Mouse (Mus musculus): ENCODE results near the gene Spata2l.
"Not testable (repeated sequence)": the region's sequence is repeated elsewhere in the genome, so short reads cannot be mapped to it uniquely, and the experiment has no call there.

The Spata2l gene

DNA sequence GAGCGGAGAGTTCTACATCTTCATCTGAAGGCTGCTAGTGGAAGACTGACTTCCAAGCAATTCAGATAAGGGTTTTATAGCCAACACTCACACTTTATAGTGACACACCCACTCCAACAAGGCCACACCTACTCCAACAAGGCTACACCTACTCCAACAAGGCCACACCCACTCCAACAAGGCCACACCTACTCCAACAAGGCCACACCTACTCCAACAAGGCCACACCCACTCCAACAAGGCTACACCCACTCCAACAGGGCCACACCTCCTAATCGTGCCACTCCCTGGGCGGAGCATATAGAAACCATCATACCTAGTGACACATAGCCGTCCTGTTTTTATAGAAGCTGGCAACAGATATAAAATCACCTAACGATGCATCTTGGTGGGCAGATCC lies 39.0 kb downstream of the Spata2l start:
- not testable (repeated sequence) for DNase-seq (ENCODE audit: low spot score)

DNA sequence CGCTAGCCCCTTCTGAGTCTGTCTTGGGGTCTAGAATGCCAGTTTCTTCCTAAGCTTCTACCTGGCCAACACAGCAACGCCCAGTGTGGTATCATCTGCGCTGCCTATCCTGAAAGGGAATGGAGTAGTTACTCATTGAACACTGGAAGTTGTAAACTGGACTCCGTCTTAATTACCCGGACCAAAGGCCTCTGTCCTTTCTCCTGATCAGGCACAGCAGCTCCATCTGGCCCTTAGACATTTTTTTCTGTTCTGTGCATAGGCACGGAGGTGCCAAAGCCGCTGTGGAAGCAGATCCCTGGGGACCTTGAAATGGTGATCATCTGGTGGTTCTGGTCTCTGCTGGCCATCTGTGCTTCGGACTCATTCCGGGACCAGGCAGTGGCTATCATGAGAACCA lies 42.3 kb downstream of the Spata2l start:
- no peak for DNase-seq (ENCODE audit: low spot score)

DNA sequence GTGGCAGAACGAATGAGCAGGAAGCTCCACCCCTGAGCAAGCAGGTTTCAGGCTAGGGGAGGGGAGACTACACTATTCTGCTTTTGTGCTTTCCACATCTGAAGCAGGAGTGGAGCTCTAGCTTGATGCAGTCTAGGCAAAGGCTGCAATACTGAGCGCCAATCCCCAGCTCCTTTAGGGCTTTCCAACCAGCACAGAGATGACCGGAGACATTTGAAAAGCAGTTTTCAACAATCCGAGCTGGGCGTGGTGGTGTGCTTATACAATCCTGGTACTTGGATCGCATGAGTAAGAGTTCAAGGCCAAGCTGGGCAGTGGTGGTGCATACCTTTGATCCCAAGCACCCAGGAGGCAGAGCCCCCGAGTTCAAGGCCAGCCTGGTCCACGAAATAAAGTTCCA lies 44.1 kb downstream of the Spata2l start:
- no peak for DNase-seq (ENCODE audit: low spot score)

DNA sequence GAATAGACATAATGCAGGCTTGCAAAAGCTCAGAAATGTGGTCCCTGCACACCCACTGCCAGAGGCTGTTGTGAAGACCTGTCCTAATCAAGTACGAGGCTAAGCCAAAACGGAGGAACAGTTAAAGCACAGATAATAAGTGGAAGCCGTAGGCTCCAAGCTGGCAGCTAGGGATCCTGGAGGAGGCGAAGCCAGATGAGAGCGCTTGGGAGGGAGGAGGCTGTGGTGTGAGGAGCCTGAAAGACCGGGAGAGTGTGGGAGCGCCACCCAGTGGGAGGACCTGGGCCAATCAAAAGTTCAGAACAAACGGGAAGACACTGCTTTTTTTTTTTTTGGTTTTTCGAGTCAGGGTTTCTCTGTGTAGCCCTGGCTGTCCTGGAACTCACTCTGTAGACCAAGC lies 45.4 kb downstream of the Spata2l start:
- peak; percentile 81 for DNase-seq (ENCODE audit: low spot score)

DNA sequence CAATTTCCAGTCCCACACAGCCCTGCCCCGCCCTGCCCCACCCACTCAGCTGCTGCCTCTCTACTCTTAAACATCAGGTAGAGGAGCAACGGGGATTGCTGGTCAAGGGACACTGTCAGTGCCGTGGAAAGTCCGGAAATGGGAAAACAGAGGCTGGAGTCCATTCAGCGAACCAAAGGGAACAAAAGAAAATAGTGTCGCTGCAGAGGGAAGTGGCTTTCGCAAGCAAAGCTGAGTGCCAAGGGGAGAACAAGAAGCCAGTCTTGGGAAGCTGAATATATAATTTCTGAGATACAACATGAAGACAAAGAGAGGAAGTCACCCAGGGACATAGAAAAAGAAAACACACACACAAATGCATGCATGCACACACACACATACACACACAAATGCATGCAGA lies 47.2 kb downstream of the Spata2l start:
- no peak for DNase-seq (ENCODE audit: low spot score)

DNA sequence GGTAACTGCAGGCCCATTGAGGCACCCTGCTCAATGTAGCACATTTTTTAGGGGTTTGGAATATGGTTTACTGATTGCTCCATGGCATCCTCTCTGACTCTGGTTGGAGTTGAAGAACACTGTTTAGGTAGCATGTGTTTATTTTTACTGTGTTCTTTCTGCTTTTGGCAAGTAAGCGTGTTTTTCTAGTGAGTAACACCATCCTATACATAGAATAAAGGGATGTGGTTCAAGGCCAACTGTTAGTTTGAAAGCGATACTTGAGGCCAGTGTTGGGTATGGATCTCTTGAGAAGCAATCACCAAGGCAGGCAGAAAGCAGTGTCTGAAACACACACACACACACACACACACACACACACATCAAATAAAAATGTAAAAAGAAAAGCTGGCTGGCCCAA lies 48.0 kb downstream of the Spata2l start:
- no peak for DNase-seq (ENCODE audit: low spot score)

DNA sequence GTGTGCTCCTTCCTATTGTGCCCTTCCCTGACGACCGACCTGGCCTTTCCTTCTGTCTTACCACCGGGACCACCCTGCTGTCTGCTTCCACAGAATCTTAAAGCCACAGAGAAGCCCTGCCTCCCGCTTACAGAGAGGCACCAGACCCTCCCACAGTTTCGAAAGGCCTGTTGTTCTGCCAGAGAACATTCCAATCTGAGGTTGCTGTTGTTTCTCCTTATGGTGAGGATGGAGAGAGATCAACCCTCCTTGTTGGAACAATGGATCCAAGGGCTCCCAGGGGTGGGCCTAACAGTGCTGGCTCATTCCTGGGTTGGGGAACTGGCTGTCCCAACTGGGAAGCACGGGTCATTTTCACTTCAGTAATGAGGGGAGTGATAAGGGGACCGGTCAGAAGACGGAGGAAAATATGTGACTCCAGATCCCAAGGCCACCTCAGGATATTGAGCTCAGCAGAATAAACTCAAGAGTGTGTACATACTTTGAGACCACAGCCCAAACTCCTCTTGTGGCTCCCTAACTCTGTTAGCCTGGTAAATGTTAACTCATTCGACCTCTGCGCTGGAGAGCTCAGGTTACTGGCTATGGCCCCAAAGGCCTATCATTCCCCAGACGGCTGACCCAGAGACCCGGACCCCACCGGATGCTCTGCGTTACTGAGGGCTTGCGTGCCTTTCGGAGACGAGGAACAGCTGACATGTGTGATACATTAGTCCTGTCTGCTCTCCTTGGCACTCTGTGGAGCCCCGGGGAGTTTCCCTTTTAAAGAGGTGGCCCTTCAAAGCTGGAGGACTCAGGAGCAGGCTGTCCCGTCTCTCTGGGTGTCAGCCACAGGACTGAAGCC lies 50.2 kb downstream of the Spata2l start, which contains the start of gene Dpep1:
Dpep1 (plus strand) TSS at position 677 of the 844 bp plus-strand sequence.
- DNase-seq (ENCODE audit: low spot score), result peak; percentile 31

DNA sequence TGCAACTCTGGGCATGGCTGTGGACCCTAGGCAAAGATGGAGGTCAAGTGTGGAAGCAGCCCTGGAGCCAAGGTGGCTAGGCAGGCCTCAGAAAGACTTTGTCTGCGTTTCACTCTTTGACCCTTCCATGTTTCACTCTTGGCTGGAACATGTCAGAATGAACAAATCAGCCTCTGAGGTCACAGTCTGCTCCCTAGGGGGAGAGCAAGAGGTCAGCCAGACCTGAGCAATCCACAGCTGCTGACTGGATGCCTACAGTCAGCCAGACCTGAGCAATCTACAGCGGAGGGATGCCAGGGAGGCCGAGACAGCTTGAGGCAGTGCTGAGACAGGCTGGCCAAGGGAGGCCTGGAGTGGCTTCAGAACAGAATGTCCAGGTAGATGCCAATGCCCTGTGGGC lies 54.6 kb downstream of the Spata2l start:
- peak; percentile 30 for DNase-seq (ENCODE audit: low spot score)

Data from ovary, postnatal 36 days (tissue).